In genomic region chr5:43923933-43924332, GRCm38 (mm10) we compare ENCODE assay signal across 9 mouse cellular contexts. TPM values are rescaled to one million over a fixed set of nuclear protein-coding genes. Genes with fewer than 3 reads are reported as not detected.
DNase-seq lines count a peak whose midpoint lies in the region; ATAC-seq and TF ChIP-seq lines count a peak whose summit lies in the region.
"Had no signal": no experiment of that assay in that cellular context is flagged by ENCODE, and none has a peak within 500 bp of the region (broad histone marks: within the 10 kb centered on the region; RNA-seq: fewer than 3 reads in every experiment).

No protein-coding gene starts in this region.

- no peak overlapping the region for H3K4me3 ChIP-seq in forebrain, embryonic 10.5 days
- H3K4me3 ChIP-seq in forebrain, embryonic 15.5 days: no peak overlapping the region
- H3K4me3 ChIP-seq in ES-E14 (ENCODE audit: insufficient read depth in 1 of 2, low read depth in 1 of 2, low read length in 2 of 2, poor library complexity in 1 of 2, severe bottlenecking in 1 of 2): no peak overlapping the region
- H3K4me3 ChIP-seq: limb, embryonic 13.5 days had no signal

- peak; percentile 44 for DNase-seq in forebrain, embryonic 10.5 days (ENCODE audit: extremely low spot score, low spot score)
- peak; percentile 75 for DNase-seq in ES-E14 (ENCODE audit: low read depth, low spot score)
- DNase-seq in cerebellum, postnatal 25 days: peak; percentile 39 to 58
- peak; percentile 53 to 69 for DNase-seq in heart, postnatal 36 days
- peak; percentile 11 to 51 for DNase-seq in layer of hippocampus, postnatal 14 days (ENCODE audit: low spot score in 2 of 2)
- peak; percentile 53 to 84 for DNase-seq in spleen, postnatal 4 days (ENCODE audit: low spot score in 2 of 2)

- H3K4me1 ChIP-seq in forebrain, embryonic 10.5 days: no peaks in the 10 kb centered on the region
- H3K4me1 ChIP-seq in forebrain, embryonic 15.5 days: no peaks in the 10 kb centered on the region
- no peaks in the 10 kb centered on the region for H3K4me1 ChIP-seq in ES-E14 (ENCODE audit: control insufficient read depth in 2 of 2, insufficient read depth in 2 of 2, low read length in 2 of 2, poor library complexity in 1 of 2)
- H3K4me1 ChIP-seq: limb, embryonic 13.5 days had no signal

- no peak overlapping the region for H3K27ac ChIP-seq in forebrain, embryonic 10.5 days
- no peak overlapping the region for H3K27ac ChIP-seq in forebrain, embryonic 15.5 days (replicated peaks)
- no peak overlapping the region for H3K27ac ChIP-seq in ES-E14 (ENCODE audit: insufficient read depth, low read depth, low read length, poor library complexity, severe bottlenecking)
- H3K27ac ChIP-seq: limb, embryonic 13.5 days had no signal

- no peak for ATAC-seq in forebrain, embryonic 15.5 days (replicated peaks)
- peak; percentile 75 for ATAC-seq in megakaryocyte, adult 5-6 weeks (ENCODE audit: poor library complexity, severe bottlenecking)

- H3K27me3 ChIP-seq in forebrain, embryonic 10.5 days (ENCODE audit: poor library complexity, severe bottlenecking): no peaks in the 10 kb centered on the region
- no peaks in the 10 kb centered on the region for H3K27me3 ChIP-seq in forebrain, embryonic 15.5 days
- H3K27me3 ChIP-seq: limb, embryonic 13.5 days had no signal

- 33% methylated on average over 4 of the region's 4 CpGs for WGBS in forebrain, embryonic 10.5 days
- WGBS in forebrain, embryonic 15.5 days: 42% methylated on average over 4 of the region's 4 CpGs

- H3K9me3 ChIP-seq in forebrain, embryonic 10.5 days: no peaks in the 10 kb centered on the region
- H3K9me3 ChIP-seq in forebrain, embryonic 15.5 days: no peaks in the 10 kb centered on the region
- no peaks in the 10 kb centered on the region for H3K9me3 ChIP-seq in ES-E14 (ENCODE audit: control insufficient read depth, insufficient read depth, low read depth, low read length)
- H3K9me3 ChIP-seq: limb, embryonic 13.5 days had no signal

- H3K9ac ChIP-seq in forebrain, embryonic 15.5 days (replicated peaks): no peak overlapping the region
- no peak overlapping the region for H3K9ac ChIP-seq in ES-E14 (ENCODE audit: insufficient read depth, low read depth, low read length, poor library complexity, severe bottlenecking)
- H3K9ac ChIP-seq: limb, embryonic 13.5 days had no signal

- in situ Hi-C loops in ES-E14 (cut with MboI; ENCODE audit: low sequenced_read_pairs in 2 of 2, unreplicated experiment in 2 of 2): no loop called here

- intact Hi-C loops in heart, postnatal 36 days (cut with DNase I): loop anchor here (1.0 kb wide), 1 partner anchor 66 kb away; no protein-coding TSS in a partner anchor

- no peak overlapping the region for H3K4me2 ChIP-seq in forebrain, embryonic 15.5 days (replicated peaks)
- H3K4me2 ChIP-seq: limb, embryonic 13.5 days had no signal

- H3K36me3 ChIP-seq in forebrain, embryonic 10.5 days (replicated peaks): no peaks in the 10 kb centered on the region
- H3K36me3 ChIP-seq in forebrain, embryonic 15.5 days: no peaks in the 10 kb centered on the region
- H3K36me3 ChIP-seq in ES-E14 (ENCODE audit: control insufficient read depth, insufficient read depth, low read length, poor library complexity, severe bottlenecking): no peaks in the 10 kb centered on the region
- H3K36me3 ChIP-seq: limb, embryonic 13.5 days had no signal

TF ChIP-seq in ES-E14, 5 proteins besides CTCF, POLR2A, EP300 and RAD21:
- TF ChIP-seq ZC3H11A (IDR thresholded peaks at IDR 0.05; ENCODE audit: borderline replicate concordance, low read depth, low read length) (peak; percentile 59), CHD2 (IDR thresholded peaks at IDR 0.05; ENCODE audit: low read depth, low read length) (no peak), ZNF384 (IDR thresholded peaks at IDR 0.05; ENCODE audit: low read depth, low read length) (peak; percentile 48; the same call in 1 of the 2 replicates), HCFC1 (IDR thresholded peaks at IDR 0.05; ENCODE audit: borderline replicate concordance, insufficient read depth, low read length) (no peak), MAFK (IDR thresholded peaks at IDR 0.05; ENCODE audit: insufficient read depth, low read depth, low read length) (no peak)

RNA-seq across cellular contexts. Expression of gene Gm7879, which starts 11.0 kb away (rescaled TPM):
- polyA plus RNA-seq in forebrain, embryonic 10.5 days (2016; fragmentation: Nextera tagmentation; extraction: Ambion mirVana): 0.63 and 1.1 TPM in 2 replicates
- polyA plus RNA-seq in forebrain, embryonic 15.5 days (2015; fragmentation: Nextera tagmentation; extraction: Ambion mirVana): 0.47 TPM in 1 of 2 replicates, not detected in the other
- total RNA-seq in ES-E14 (2012; rRNA removed): 0.74 and 1.9 TPM in 2 replicates
- total RNA-seq in heart, postnatal 36 days (2021): 1 to 10 TPM; 6.6 to 6.9 TPM
- 10 to 100 TPM; 12.0 to 12.6 TPM for total RNA-seq in layer of hippocampus, postnatal 14 days (2021)
- 2.4 and 5.7 TPM in 2 replicates for total RNA-seq in megakaryocyte, adult 5-6 weeks (2015)
- 1.7 and 3.1 TPM in 2 replicates for total RNA-seq in megakaryocyte, adult 5-6 weeks (2017)

RNA-seq across cellular contexts. Expression of gene Cd38, which starts 55.6 kb away (rescaled TPM):
- polyA plus RNA-seq in forebrain, embryonic 10.5 days (2016; fragmentation: Nextera tagmentation; extraction: Ambion mirVana): 6.7 and 7.0 TPM in 2 replicates
- polyA plus RNA-seq in forebrain, embryonic 15.5 days (2015; fragmentation: Nextera tagmentation; extraction: Ambion mirVana): 1.6 and 1.8 TPM in 2 replicates
- total RNA-seq in ES-E14 (2012; rRNA removed): 11.2 TPM in 2 replicates
- 1 to 10 TPM; 8.2 to 8.5 TPM for total RNA-seq in heart, postnatal 36 days (2021)
- 10 to 100 TPM; 13.2 to 14.4 TPM for total RNA-seq in layer of hippocampus, postnatal 14 days (2021)
- 0.83 and 1.6 TPM in 2 replicates for total RNA-seq in megakaryocyte, adult 5-6 weeks (2015)
- 0.45 and 0.48 TPM in 2 replicates for total RNA-seq in megakaryocyte, adult 5-6 weeks (2017)

RNA-seq across cellular contexts. Expression of gene Fgfbp1, which starts 57.6 kb away (rescaled TPM):
- polyA plus RNA-seq in forebrain, embryonic 10.5 days (2016; fragmentation: Nextera tagmentation; extraction: Ambion mirVana): 0.71 and 0.89 TPM in 2 replicates
- 5.4 and 6.1 TPM in 2 replicates for polyA plus RNA-seq in forebrain, embryonic 15.5 days (2015; fragmentation: Nextera tagmentation; extraction: Ambion mirVana)
- 41.1 and 55.9 TPM in 2 replicates for total RNA-seq in ES-E14 (2012; rRNA removed)
- total RNA-seq in heart, postnatal 36 days (2021): not detected
- total RNA-seq in layer of hippocampus, postnatal 14 days (2021): 1 to 10 TPM; 1.3 to 1.8 TPM
- total RNA-seq in megakaryocyte, adult 5-6 weeks (2015): not detected in 2 replicates
- total RNA-seq in megakaryocyte, adult 5-6 weeks (2017): not detected in 2 replicates

Comparison
In these comparisons a context has a peak if more than half of its experiments do, and no peak if none do; other contexts are left out.
1. RNA of gene Fgfbp1, which starts 57.6 kb away (total RNA-seq): 41.1 to 55.9 TPM in ES-E14; 1.3 to 1.8 TPM in layer of hippocampus, postnatal 14 days, not detected in heart, postnatal 36 days and not detected in megakaryocyte, adult 5-6 weeks; every median in the first group is over 10 times any median in the second.
2. Peak in every context shown above with its lines, with median percentiles within 50 percentile points of each other: DNase-seq.